Mouse (Mus musculus): ENCODE results near the gene Eno3.
A peak's percentile ranks its signal among the peaks of the same experiment; 100 is the strongest.

Eno3 gene

DNA sequence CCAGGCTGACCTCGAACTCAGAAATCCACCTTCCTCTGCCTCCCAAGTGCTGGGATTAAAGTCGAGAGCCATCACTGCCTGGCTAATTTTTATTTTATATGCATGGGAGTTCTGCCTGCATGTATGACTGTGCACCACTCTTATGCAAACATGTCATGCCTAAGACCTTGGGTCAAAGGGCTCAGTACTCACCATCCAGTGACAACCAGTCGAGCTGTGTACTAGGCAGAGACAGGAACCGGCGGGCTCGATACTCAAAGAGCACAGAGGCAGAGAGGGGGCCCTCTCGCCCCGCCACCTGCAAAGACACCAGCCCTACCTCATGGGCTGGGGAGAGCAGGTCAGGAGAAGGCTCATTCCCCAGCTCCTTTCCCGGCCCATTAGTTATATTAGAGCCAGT, 21.1 kb downstream of the Eno3 start:
- DNase-seq (ENCODE audit: extremely low read depth, insufficient read length, low spot score) = no peak

DNA sequence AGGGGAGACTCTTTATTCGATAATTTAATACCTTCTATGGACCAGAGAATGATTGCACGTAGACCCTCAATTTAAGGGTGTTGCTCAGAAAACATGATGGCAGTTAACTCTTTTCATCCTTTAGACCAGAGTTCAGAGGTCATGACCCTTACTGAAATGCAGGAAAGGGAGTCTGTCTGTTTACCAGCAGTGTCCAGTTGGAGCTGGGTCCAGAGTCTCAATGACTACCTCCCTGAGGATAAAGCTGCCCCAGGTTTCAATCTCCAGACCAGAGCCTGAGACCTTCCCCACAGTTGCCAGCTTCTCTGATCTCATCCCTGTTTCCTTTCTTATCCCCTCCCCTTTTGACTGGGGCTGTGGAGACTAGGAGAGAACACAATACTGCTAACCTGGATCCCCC, 21.6 kb downstream of the Eno3 start:
- DNase-seq (ENCODE audit: extremely low read depth, insufficient read length, low spot score) = no peak

DNA sequence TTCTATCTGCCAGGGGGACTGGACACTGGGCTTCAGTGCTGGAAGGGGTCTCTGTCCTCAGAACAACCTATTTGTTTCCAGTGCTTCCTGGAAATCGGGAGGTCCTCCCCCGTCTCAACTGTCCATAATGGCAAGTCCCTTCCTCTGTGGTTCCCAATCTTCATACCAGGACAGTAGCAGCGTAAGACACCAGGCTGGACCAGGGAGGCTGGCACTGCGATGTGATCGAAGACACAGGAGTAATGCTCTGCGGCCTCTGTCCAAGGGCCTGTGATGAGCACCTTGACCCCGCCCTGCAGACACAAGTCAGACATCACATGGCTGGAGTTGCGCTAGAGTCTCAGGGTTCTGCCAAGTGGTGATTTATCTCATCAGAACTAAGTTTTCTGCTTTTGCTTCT, 22.4 kb downstream of the Eno3 start:
- DNase-seq (ENCODE audit: extremely low read depth, insufficient read length, low spot score) = no peak

DNA sequence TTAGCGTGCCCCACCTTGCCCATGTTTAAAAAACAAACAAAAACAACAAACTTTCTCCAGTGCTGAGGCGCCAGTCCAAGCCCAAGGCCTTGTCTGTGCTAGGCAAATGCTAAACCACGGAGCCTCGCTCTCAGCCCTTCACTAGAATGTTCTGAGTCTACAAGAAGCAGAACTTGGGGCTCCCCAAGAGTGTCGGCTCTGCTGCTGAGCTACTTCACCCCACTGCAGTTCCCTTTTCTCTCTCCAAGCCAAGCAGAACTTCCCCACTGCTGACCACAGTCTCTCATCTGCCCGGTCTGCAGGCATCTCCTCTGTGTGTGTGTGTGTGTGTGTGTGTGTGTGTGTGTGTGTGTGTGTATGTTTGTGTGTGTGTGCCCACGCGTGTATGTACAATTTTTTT, 22.9 kb downstream of the Eno3 start:
- no peak for DNase-seq (ENCODE audit: extremely low read depth, insufficient read length, low spot score)

DNA sequence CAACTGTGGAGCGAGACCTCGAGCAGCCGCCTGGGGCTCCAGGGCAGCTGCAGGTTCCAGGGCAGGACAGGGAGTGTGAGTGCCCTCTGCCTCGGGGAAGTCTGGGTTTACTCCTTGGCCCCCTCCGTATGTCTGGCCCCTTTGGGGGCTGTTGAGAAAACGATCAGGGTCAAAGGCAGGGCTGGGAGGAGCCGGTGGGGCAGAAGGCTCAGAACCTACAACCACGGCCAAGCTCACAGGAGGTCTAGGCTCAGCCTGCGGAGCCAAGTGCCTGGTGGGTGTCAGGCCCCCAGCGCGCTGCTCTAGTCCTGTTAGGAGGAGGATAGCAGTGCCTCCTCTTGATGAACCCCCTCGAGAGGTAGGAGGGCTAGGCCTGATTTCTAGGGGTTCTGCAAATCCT, 24.2 kb downstream of the Eno3 start:
- DNase-seq (ENCODE audit: extremely low read depth, insufficient read length, low spot score) = no peak

DNA sequence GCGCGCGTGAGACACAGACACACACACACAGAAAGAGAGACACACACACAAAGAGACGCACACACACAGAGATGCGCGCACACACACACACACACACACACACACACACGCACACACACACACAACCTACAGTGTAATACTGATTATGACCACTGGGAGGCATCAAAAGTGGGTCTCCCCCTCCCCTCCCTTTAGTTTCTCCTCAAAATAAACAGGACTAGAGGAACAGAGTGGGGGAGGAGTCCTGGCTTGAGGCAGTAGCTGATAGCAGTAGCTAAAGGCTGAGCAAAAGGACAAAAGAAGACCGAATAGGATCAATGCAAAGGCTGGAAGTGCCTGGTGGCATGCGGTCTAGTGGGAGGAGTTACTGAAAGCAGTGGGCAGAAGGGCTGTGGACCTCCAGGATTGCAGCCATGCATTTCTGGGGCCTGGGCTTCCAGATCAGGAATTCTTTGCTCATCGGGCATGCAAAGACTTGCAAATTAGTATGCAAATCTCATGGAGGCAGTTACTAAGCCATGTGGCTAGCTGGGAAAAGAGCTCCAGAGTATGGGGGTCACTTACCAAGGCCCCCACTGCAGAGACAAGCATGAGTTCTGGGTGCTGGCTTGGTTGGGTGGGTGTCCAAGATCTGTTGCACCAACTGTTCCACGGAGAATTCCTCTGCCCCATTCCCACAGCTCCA, 25.0 kb downstream of the Eno3 start:
- DNase-seq (ENCODE audit: extremely low read depth, insufficient read length, low spot score) = no peak

DNA sequence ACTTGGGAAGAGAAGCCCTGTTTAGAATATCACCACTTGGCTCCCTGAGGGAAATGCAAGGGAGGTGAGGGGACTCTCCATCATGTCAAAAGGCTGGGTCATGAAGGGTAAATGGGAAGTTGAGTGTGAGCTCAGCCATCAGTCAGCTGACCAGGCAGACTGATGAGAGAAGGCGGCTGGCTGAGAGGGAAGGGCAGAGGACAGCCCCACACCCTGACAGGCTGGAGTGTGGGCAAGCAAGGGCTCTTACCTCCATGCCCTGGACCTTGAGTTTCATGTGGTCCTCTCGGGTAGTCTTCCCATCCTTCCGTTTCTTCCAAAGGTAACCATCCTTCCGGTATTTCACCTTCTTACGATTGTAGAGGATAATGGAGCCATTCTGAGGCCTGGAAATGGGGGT, 26.6 kb downstream of the Eno3 start:
- no peak for DNase-seq (ENCODE audit: extremely low read depth, insufficient read length, low spot score)

DNA sequence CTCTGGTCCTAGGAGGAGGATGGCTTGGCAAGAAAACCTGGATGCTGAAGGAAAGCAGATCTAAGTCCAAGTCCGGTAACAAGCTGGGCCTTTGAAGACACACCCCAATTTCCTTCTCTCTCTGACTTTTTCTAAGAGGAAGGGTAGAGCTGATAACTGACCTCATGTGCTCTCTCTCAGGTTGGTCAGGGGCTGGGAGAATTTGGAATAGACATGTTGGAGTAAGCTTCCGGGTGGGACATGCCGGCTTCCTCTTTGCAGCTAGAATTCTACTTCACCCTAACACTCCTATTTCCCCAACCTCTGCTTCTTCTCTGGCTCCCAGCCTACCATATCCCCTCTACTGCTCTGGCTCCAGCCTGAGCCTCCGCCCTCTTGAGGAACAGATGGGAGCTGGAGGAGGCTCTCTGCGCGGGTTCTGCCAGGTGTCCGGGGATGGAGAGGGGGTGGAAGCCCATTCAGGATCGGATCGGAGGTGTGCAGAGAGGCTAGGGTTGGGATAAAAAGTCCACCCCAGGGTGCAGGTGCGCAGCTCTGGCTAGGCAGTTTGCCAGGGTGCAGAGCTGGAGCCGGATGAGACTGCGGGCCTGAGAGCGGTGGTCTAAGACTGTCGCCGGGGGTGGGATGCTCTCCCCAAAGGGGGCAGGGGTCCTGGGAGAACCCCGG, 30.0 kb downstream of the Eno3 start:
- DNase-seq (ENCODE audit: extremely low read depth, insufficient read length, low spot score) = no peak

DNA sequence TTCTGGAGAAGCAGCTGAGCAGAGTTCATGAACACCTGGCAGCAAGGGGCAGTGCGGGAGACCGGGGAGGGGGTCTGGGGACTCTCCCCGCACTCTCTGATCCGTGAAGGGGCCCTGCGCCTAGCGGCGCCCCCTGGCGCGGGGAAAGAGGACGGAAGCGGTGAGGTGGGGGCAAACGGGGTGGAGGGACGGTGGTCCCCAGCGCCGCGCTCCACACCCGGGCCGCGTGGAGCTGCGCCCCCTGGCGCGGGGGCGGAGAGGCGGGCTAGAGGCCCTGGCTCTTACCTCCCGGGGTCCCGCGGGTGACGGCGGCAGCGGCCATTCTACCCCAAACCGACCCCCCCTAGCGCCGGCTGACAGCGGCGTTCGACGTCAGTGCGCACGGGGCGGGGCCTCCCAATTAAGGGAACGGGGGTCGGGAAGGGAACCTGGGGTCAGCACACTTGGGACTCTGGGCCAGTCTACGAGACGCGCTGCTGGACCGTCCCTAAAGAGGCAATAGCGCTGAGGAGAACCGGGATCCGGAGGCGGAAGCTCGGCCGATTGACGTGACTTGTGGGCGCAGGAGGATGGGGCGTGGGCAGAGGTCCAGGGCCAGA, 30.7 kb downstream of the Eno3 start, which contains the start of gene Camta2:
Camta2 (minus strand) TSS at position 505 of the 599 bp plus-strand sequence.
- peak; percentile 91 for DNase-seq (ENCODE audit: extremely low read depth, insufficient read length, low spot score)

DNA sequence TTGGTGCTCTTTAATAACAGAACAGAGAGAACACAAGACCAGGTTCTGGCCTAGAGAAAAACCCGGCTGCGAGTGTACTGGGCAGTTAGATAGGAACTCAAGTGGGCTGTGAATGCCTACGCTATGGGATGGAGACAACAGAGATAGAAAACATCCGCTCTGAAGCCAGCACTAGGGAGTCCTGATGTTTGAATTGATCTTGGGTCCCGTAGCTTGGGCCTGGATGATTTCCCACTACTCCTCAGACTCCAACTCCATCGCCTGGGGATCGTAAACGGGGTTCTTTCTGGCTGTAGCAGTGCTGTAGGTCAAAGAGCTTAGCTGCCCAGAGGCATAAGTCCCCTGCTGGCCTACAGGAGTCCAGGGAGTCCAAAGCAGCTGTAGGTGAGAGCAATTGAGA, 31.4 kb downstream of the Eno3 start:
- no peak for DNase-seq (ENCODE audit: extremely low read depth, insufficient read length, low spot score)

DNA sequence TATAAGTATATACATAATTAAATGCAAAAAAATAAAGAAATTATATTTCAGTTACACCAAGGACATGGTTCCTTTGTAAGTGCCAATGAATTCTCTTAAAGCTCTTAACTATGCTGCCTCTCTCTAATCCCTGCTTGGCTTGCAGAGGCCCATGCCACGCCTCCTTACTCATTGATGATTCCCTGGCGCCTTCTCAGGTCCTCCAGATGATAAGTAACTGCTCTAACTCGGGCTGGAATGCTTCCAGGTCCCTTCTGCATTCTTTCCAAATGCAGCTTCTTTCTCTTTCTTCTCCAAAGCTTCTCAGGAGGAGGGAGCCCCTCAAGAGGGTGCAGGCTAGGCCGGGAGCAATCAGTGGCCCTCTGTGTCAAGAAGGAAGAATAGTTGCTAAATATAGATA, 32.6 kb downstream of the Eno3 start:
- no peak for DNase-seq (ENCODE audit: extremely low read depth, insufficient read length, low spot score)

DNA sequence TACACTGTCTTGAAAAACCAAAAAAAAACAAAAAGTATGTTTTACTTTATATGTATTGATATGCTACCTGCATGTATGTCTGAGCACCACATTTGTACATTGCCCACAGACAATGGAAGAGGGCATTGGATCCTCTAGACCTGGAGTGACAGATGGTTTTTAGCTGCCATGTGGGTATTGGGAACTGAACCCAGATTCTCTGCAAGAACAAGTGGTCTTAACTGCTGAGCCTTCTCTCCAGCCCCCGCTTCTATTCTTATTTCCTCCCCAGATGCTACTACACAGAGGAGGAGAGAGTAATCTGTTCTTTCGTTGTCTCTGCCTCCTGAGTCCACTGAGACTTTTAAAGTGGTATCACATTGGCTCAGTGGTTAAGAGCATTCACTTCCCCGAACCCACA, 36.5 kb downstream of the Eno3 start:
- no peak for DNase-seq (ENCODE audit: extremely low read depth, insufficient read length, low spot score)

DNA sequence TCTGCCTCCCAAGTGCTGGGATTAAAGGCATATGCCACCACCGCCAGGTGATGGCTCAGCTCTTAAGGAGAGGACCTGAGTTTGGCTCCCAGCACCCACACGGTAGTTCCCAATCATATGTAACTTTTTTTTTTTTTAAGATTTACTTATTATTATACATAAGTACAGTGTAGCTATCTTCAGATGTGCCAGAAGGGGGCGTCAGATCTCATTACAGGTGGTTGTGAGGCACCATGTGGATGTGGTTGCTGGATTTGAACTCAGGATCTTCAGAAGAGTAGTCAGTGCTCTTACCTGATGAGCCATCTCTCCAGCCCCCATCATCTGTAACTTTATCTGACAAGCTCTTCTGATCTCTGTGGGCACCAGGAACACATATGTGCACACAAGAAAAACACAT, 40.4 kb downstream of the Eno3 start:
- DNase-seq (ENCODE audit: extremely low read depth, insufficient read length, low spot score) = no peak

DNA sequence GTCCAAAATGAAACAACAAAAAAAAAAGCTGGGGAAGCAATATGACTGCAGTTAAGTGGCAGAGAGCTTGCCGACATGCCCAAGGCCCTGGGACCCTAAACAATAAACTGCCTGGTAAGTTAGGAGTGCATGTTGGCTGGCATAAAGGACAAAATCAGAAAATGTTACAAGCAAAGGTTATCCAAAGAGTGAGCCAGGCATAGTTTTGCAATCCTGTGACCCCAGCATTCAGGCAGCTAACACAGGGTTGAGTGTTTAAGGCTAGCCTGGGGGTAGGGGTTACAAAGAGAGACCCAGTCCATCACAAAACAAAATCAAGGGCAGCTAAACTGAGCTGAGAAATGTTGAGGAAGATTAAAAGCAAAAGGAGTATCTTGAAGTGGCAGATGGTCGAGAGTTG, 42.0 kb downstream of the Eno3 start:
- no peak for DNase-seq (ENCODE audit: extremely low read depth, insufficient read length, low spot score)

DNA sequence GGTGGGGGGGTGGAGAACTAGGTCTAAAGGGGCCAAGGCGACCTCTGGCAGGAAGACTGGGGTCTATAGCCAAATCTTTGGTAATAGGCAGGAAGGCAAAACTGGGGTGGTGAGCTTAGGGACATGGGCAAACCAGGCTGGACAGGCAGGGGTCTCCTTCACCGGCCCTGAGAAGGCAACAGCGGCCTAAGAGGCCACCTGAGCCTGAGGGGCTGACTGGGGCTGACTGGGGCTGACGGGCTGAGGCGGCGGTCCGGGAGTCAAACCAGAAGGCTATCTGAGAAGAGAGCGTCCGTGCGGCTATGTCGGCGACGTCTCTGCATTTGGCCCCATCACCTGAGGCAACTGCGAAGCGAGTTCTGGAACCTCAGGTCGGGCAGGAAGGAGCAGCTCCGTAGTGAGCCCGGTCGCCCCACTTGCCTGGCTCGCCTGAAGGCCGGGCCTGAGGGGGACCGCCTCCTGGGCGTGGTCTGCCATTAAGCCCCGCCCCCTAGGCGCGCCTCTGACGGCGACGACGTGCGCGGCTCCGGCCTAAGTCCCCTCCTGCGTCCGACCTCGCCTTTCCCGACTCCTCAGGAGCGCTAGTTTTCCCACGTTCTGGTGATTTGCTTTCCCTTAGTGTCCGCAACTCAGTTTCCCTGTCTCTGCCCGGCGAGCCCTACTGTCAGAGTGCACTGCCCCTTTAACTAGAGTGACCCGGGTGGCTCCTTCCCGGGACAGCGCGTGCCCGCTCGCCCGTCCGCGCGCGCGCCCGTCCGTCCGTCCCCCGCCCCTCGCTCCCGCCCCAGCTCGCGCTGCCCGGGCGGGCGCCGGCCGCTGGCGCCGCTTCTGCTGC, 42.9 kb downstream of the Eno3 start, which contains the start of the genes Inca1 and Kif1c:
Inca1 (minus strand) TSS at position 434 of the 835 bp plus-strand sequence.
Kif1c (plus strand) TSS at position 827 of the 835 bp plus-strand sequence.
- peak; percentile 96 for DNase-seq (ENCODE audit: extremely low read depth, insufficient read length, low spot score)

DNA sequence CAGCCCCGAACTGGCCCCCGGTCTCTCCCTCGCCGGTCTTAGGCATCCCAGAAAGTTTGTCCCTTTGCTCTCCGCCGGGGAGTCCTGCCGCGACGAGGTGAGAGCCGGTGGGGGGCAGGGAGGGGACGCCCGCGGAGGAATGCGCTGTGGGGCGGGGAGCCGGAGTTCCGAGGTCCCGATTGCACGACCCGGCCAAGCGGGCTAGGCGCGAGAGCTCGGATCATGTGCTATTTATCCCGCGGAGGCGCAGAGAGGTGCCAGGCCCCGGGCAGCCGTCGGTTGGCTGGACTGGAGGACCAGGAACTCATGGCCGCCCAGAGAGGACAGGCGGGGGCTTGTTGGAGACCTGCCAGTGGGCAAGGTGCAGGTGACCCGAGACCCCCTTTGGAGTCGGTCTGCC, 43.6 kb downstream of the Eno3 start:
- DNase-seq (ENCODE audit: extremely low read depth, insufficient read length, low spot score) = peak; percentile 76

DNA sequence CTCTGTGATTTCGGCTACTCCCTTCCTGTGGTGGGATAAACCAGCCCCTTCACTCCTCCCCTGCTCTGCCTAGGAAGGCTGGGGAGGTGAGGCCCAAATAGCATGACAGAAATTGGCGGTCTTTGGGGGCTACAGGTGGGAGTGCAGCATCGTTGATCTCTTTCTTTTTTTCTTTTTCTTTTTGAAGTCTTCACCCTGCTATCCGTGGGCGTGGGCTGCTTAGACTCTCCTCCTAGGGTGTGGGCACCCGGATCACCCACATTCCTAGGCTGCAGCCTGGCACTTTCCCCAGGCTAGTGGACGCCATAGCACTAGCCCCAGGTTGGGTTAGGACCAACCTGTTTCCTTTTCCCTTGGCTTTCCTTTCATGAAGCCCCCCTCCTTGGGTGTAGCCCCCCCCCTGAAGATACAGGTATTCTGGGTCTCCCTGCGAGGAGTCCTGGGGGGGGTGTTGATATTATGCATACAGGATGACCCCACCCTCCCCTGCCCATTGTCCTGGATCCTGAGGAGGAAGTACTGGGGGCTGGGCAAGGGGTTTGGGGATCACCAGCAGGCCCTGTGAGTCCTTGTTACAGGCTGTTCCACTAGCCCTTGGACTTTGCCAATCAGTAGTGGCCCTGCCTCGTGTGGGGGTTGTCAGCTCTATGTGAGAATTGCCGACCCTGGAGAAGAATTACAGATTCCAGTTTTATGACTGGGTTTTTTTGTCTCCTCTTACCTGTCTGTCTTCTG, 44.4 kb downstream of the Eno3 start:
- DNase-seq (ENCODE audit: extremely low read depth, insufficient read length, low spot score) = no peak

DNA sequence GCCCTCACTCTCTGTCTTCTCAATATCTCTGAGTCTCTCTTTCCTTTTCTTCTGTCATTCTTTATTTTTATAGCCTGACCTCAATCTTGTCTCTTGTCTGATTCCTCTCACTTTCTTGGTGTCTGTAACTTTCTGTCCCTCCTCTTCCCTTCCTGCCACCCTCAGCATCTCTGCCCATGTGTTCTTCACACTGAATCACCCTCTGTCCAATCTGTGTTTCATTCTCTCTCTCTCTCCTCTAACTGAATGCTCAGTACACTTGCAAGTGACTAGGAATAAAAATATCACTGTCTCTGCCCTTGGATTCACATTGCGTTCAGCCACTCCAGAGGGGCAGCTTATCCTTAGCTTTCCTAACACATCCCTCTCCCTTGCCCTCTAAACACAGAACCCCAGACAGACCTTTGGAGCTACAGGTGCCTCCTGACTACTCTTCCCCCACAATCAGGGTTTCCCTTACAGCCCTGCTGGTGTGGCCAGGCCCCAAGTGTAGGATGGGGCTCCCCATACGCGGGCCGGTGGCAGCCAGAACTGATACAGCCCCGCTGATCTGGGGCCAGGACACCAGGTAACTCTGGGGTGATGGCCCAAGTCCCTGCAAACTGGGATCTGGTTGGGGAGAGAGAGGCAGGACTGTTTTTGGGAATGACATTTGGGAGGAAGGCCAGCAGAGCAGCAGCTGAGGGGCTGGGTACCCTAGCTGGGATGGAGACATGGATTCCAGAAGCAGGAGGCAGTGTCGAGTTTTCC, 45.2 kb downstream of the Eno3 start:
- DNase-seq (ENCODE audit: extremely low read depth, insufficient read length, low spot score) = no peak

DNA sequence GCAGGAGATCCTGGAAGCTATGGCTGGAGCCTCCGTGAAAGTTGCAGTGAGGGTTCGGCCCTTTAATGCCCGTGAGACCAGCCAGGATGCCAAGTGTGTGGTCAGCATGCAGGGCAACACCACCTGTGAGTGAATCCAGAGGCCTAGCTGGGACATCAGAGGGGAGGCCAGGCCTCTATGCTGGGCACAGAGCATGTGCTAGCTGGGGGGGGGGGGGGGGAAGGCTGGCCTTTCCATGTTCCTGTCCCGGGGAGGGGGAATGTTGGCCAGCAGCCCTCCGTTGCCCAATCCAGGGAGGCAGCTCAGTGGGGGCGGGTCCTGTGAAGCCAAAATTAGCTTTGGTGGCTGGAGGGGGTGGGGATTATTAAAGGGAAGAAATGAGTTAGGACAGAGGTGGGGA, 45.8 kb downstream of the Eno3 start:
- no peak for DNase-seq (ENCODE audit: extremely low read depth, insufficient read length, low spot score)

DNA sequence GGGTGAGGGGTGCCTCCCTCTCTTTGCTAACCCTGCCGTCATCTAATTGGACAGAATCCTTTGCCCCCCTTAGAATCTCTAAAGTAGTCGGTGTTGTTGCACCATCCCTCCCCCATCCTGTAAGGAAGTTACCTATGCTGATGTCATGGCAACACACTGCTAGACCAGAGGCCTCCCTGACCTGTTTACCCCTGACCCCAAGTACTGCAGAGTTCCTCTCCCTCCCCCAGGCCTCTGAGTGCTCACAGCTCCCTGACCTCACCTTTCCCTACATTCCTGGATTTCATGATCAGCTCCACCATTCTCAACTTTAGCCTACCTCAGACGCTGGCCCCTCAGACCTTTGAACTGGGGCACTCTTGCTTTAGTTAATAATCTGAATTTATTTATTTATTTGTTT, 49.1 kb downstream of the Eno3 start:
- no peak for DNase-seq (ENCODE audit: extremely low read depth, insufficient read length, low spot score)

All from 3134 (cell line).